Mouse (Mus musculus) induced T-regulatory cell, adult 2 months (primary cell): ENCODE results near the gene Hoxc5.
A peak's percentile ranks its signal among the peaks of the same experiment; 100 is the strongest.

Experiments
- DNase-seq: peaks from one replicate; pipeline ENCODE4 v3.0.0-alpha.2; 2012; ENCODE audit warnings: low read depth

The Hoxc5 gene

GRCm38 (mm10) chr15:103038701-103039480 lies 71.6 kb downstream of the Hoxc5 start:
- no peak for DNase-seq

- no peak for DNase-seq
Observed at GRCm38 (mm10) chr15:103039609-103040008, 72.4 kb downstream of the Hoxc5 start.

GRCm38 (mm10) chr15:103040601-103041000 lies 73.4 kb downstream of the Hoxc5 start:
- no peak for DNase-seq

GRCm38 (mm10) chr15:103041613-103042012 lies 74.4 kb downstream of the Hoxc5 start:
- DNase-seq = no peak

- no peak for DNase-seq
Observed at GRCm38 (mm10) chr15:103042209-103042608, 75.0 kb downstream of the Hoxc5 start.

- DNase-seq = no peak
Observed at GRCm38 (mm10) chr15:103051670-103052069, 84.4 kb downstream of the Hoxc5 start.

- no peak for DNase-seq
Observed at GRCm38 (mm10) chr15:103053210-103053609, 86.0 kb downstream of the Hoxc5 start.

- DNase-seq = no peak
Observed at GRCm38 (mm10) chr15:103056396-103056795, 89.2 kb downstream of the Hoxc5 start.

GRCm38 (mm10) chr15:103058715-103059114 lies 91.5 kb downstream of the Hoxc5 start:
- no peak for DNase-seq

GRCm38 (mm10) chr15:103059393-103059992 lies 92.2 kb downstream of the Hoxc5 start:
- no peak for DNase-seq

GRCm38 (mm10) chr15:103060021-103060340 lies 92.7 kb downstream of the Hoxc5 start:
- no peak for DNase-seq

GRCm38 (mm10) chr15:103060341-103061130 lies 93.3 kb downstream of the Hoxc5 start:
- DNase-seq = peak; percentile 3

- no peak for DNase-seq
Observed at GRCm38 (mm10) chr15:103061131-103061825, 94.0 kb downstream of the Hoxc5 start.

- DNase-seq = no peak
Observed at GRCm38 (mm10) chr15:103061988-103062387, 94.7 kb downstream of the Hoxc5 start.

- DNase-seq = no peak
Observed at GRCm38 (mm10) chr15:103065642-103066041, 98.4 kb downstream of the Hoxc5 start.
